Mouse (Mus musculus) brain, embryonic 14.5 days (tissue): ENCODE data around the gene Slc4a10.

Source experiments
- CTCF ChIP-seq: fragments of 200-500 bp; IDR thresholded peaks from 2 replicates; pipeline ENCODE4 v1.5.1; 2012; ENCODE audit warnings: inconsistent platforms, mild to moderate bottlenecking, moderate library complexity, borderline replicate concordance; ENCODE audit not compliant: insufficient read depth, insufficient read length; ENCODE audit errors: extremely low read depth
- POLR2A ChIP-seq: fragments of 200-500 bp; IDR thresholded peaks from 2 replicates; pipeline ENCODE4 v1.6.1; 2012; ENCODE audit warnings: mild to moderate bottlenecking, inconsistent platforms, borderline replicate concordance; ENCODE audit not compliant: poor library complexity, insufficient read depth, insufficient read length, severe bottlenecking; ENCODE audit errors: extremely low read depth

DNA sequence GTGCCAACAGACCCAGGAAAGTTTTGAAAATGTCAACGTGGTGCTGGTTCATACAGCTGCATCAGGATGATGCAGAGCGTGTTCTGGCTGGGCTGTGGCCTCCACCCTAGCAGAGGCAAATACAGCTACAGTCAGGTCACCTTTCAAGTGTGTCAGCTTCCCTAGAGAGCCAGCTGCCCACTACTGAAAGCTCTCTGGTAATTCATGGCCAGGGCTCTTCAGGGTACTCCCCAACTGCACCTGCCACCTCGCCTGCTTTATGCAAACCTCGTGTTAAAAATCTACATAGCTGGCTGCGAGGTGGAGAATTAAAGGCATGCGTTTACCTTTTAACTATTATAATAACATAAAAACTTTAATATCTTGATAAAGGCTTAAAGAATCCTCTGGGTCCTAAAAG lies 298.1 kb downstream of the Slc4a10 start:
- TF ChIP-seq CTCF = no peak
- no peak for TF ChIP-seq POLR2A
